Mouse (Mus musculus) embryonic facial prominence, embryonic 12.5 days (tissue): Measurements from ENCODE around the gene Alox8. TPM values are rescaled to one million over a fixed set of nuclear protein-coding genes. Genes with fewer than 3 reads are reported as not detected.
A peak's percentile ranks its signal among the peaks of the same experiment; 100 is the strongest.

Experiments used
- ATAC-seq: fragments of 200-750 bp; cut with Nextera tagmentation; 2 replicates; pipeline ENCODE4 v1.8.0; 2017; ENCODE audit not compliant: insufficient number of reproducible peaks, insufficient read depth, low FRiP score, low TSS enrichment
- H3K27ac ChIP-seq: fragments of 300-500 bp; sonication (generic); 2 replicates; pipeline ENCODE4 v1.5.1; 2016; ENCODE audit warnings: mild to moderate bottlenecking
- H3K27me3 ChIP-seq: fragments of 300-500 bp; sonication (generic); 2 replicates; pipeline ENCODE4 v1.6.1; 2016; ENCODE audit warnings: mild to moderate bottlenecking, moderate library complexity
- H3K36me3 ChIP-seq: fragments of 300-500 bp; sonication (generic); 2 replicates; pipeline ENCODE4 v1.6.1; 2016; ENCODE audit warnings: mild to moderate bottlenecking
- H3K4me1 ChIP-seq: fragments of 300-500 bp; sonication (generic); 2 replicates; pipeline ENCODE4 v1.6.1; 2016
- H3K4me2 ChIP-seq: fragments of 300-500 bp; sonication (generic); replicated peaks from 2 replicates; pipeline ENCODE4 v1.6.1; 2016; ENCODE audit warnings: mild to moderate bottlenecking, moderate library complexity
- H3K4me3 ChIP-seq: fragments of 300-500 bp; sonication (generic); 2 replicates; pipeline ENCODE4 v1.5.1; 2016; ENCODE audit warnings: mild to moderate bottlenecking
- H3K9ac ChIP-seq: fragments of 300-500 bp; sonication (generic); 2 replicates; pipeline ENCODE4 v1.6.1; 2016; ENCODE audit warnings: mild to moderate bottlenecking, moderate library complexity
- H3K9me3 ChIP-seq: fragments of 300-500 bp; sonication (generic); 2 replicates; pipeline ENCODE4 v1.6.1; 2016; ENCODE audit warnings: mild to moderate bottlenecking, moderate library complexity
- WGBS: fragments of 180-500 bp; shearing (Covaris S2); methylation state at CpG from one replicate; pipeline ENCODE4 v1.1.7; 2016; 5-methylcytosine and 5-hydroxymethylcytosine counted together
- polyA plus RNA-seq: library from polyadenylated mRNA; unstranded; fragments of >200 nt; fragmentation: Nextera tagmentation; extraction: Ambion mirVana; gene quantifications from 2 replicates; pipeline ENCODE4 v1.2.1, GENCODE M21; 2016

Gene Alox8
- polyA plus RNA-seq, 1 experiment from 2014 or later, result 0.12 TPM

- Histone ChIP-seq H3K36me3 (no peaks in the 10 kb centered on the region), H3K4me3 (no peak overlapping the region), H3K4me1 (no peaks in the 10 kb centered on the region), H3K9ac (no peak overlapping the region), H3K27ac (no peak overlapping the region), H3K27me3 (no peaks in the 10 kb centered on the region), H3K4me2 (no peak overlapping the region), H3K9me3 (no peaks in the 10 kb centered on the region)
- 73% methylated on average over 3 of the region's 3 CpGs for WGBS
- ATAC-seq, result no peak
These were observed 18.1 kb downstream of the Alox8 start for GRCm38 (mm10) chr11:69179512-69179911.

- Histone ChIP-seq H3K27me3 (no peaks in the 10 kb centered on the region), H3K4me1 (no peaks in the 10 kb centered on the region), H3K9me3 (no peaks in the 10 kb centered on the region), H3K36me3 (no peaks in the 10 kb centered on the region), H3K4me2 (no peak overlapping the region), H3K9ac (no peak overlapping the region), H3K27ac (no peak overlapping the region), H3K4me3 (no peak overlapping the region)
- no peak for ATAC-seq
- 83% methylated on average over 3 of the region's 3 CpGs for WGBS
These were observed 19.1 kb downstream of the Alox8 start for GRCm38 (mm10) chr11:69178525-69178924.

GRCm38 (mm10) chr11:69174722-69175121 lies 22.9 kb downstream of the Alox8 start:
- Histone ChIP-seq H3K9me3 (no peaks in the 10 kb centered on the region), H3K4me3 (no peak overlapping the region), H3K36me3 (no peaks in the 10 kb centered on the region), H3K9ac (no peak overlapping the region), H3K27me3 (no peaks in the 10 kb centered on the region), H3K4me2 (no peak overlapping the region), H3K4me1 (no peaks in the 10 kb centered on the region), H3K27ac (no peak overlapping the region)
- 85% methylated on average over 7 of the region's 7 CpGs for WGBS
- no peak for ATAC-seq

- Histone ChIP-seq H3K27ac (no peak overlapping the region), H3K9ac (no peak overlapping the region), H3K4me2 (no peak overlapping the region), H3K36me3 (no peaks in the 10 kb centered on the region), H3K9me3 (no peaks in the 10 kb centered on the region), H3K27me3 (0 out of 2 replicates have a peak, but pooled peaks cover 4% of the 10 kb centered on the region), H3K4me1 (no peaks in the 10 kb centered on the region), H3K4me3 (no peak overlapping the region)
- 82% methylated on average over 2 of the region's 2 CpGs for WGBS
- no peak for ATAC-seq
These were observed 25.0 kb downstream of the Alox8 start for GRCm38 (mm10) chr11:69172606-69173005.

GRCm38 (mm10) chr11:69171626-69172025 lies 26.0 kb downstream of the Alox8 start:
- no peaks in the 10 kb centered on the region for H3K4me1 ChIP-seq
- H3K9me3 ChIP-seq, result no peaks in the 10 kb centered on the region
- H3K9ac ChIP-seq, result no peak overlapping the region
- H3K27ac ChIP-seq, result no peak overlapping the region
- no peaks in the 10 kb centered on the region for H3K36me3 ChIP-seq
- ATAC-seq, result no peak
- 24% methylated on average over 7 of the region's 7 CpGs for WGBS
- H3K4me2 ChIP-seq, result no peak overlapping the region
- H3K27me3 ChIP-seq, result 0 out of 2 replicates have a peak, but pooled peaks cover 4% of the 10 kb centered on the region
- H3K4me3 ChIP-seq, result no peak overlapping the region

GRCm38 (mm10) chr11:69169313-69169712 lies 28.3 kb downstream of the Alox8 start:
- Histone ChIP-seq H3K4me3 (no peak overlapping the region), H3K27ac (no peak overlapping the region), H3K4me1 (no peaks in the 10 kb centered on the region), H3K27me3 (peaks cover 12% of the 10 kb centered on the region), H3K36me3 (no peaks in the 10 kb centered on the region), H3K4me2 (no peak overlapping the region), H3K9ac (no peak overlapping the region), H3K9me3 (no peaks in the 10 kb centered on the region)
- no peak for ATAC-seq
- 91% methylated on average over 12 of the region's 12 CpGs for WGBS

GRCm38 (mm10) chr11:69156800-69157199 lies 40.8 kb downstream of the Alox8 start, which contains the start of gene Alox12b:
TSS of gene Alox12b (plus strand) at chr11:69156989.
- H3K4me2 ChIP-seq, result peak within 1 kb of the TSS; percentile 40
- H3K36me3 ChIP-seq, result no peaks in the 10 kb centered on the region
- H3K4me3 ChIP-seq, result peak within 1 kb of the TSS; percentile 19
- no peak within 1 kb of the TSS for H3K27ac ChIP-seq
- peaks cover 8% of the 10 kb centered on the region; the same call in 1 of the 2 replicates for H3K4me1 ChIP-seq
- H3K9me3 ChIP-seq, result no peaks in the 10 kb centered on the region
- H3K27me3 ChIP-seq, result peaks cover 29% of the 10 kb centered on the region
- 3% methylated on average over 18 of the region's 18 CpGs for WGBS
- no peak for ATAC-seq
- H3K9ac ChIP-seq, result no peak within 1 kb of the TSS

GRCm38 (mm10) chr11:69155351-69155750 lies 42.3 kb downstream of the Alox8 start:
- Histone ChIP-seq H3K36me3 (no peaks in the 10 kb centered on the region), H3K4me1 (peaks cover 8% of the 10 kb centered on the region; the same call in 1 of the 2 replicates), H3K9me3 (no peaks in the 10 kb centered on the region), H3K4me2 (no peak overlapping the region), H3K9ac (no peak overlapping the region), H3K27ac (no peak overlapping the region), H3K4me3 (no peak overlapping the region), H3K27me3 (peaks cover 29% of the 10 kb centered on the region)
- no peak for ATAC-seq
- WGBS, result 57% methylated on average over 1 of the region's 1 CpGs

GRCm38 (mm10) chr11:69153831-69154230 lies 43.8 kb downstream of the Alox8 start:
- ATAC-seq, result no peak
- Histone ChIP-seq H3K4me2 (no peak overlapping the region), H3K4me1 (peaks cover 11% of the 10 kb centered on the region; the same call in 1 of the 2 replicates), H3K9ac (no peak overlapping the region), H3K27ac (no peak overlapping the region), H3K27me3 (peaks cover 29% of the 10 kb centered on the region), H3K9me3 (no peaks in the 10 kb centered on the region), H3K36me3 (no peaks in the 10 kb centered on the region), H3K4me3 (no peak overlapping the region)
- 86% methylated on average over 8 of the region's 8 CpGs for WGBS

GRCm38 (mm10) chr11:69151004-69151403 lies 46.6 kb downstream of the Alox8 start:
- Histone ChIP-seq H3K27me3 (peaks cover 4% of the 10 kb centered on the region; the same call in 1 of the 2 replicates), H3K4me2 (peak overlapping the region; percentile 40), H3K9me3 (no peaks in the 10 kb centered on the region), H3K4me1 (0 out of 2 replicates have a peak, but pooled peaks cover 3% of the 10 kb centered on the region), H3K36me3 (no peaks in the 10 kb centered on the region), H3K9ac (0 out of 2 replicates have a peak overlapping the region, but pooled peaks have one; percentile 3), H3K27ac (no peak overlapping the region), H3K4me3 (peak overlapping the region; percentile 9)
- no peak for ATAC-seq
- WGBS, result 44% methylated on average over 6 of the region's 6 CpGs

- Histone ChIP-seq H3K4me3 (peak overlapping the region; percentile 9), H3K9ac (0 out of 2 replicates have a peak overlapping the region, but pooled peaks have one; percentile 3), H3K4me2 (peak overlapping the region; percentile 40), H3K27ac (no peak overlapping the region), H3K36me3 (no peaks in the 10 kb centered on the region), H3K4me1 (0 out of 2 replicates have a peak, but pooled peaks cover 3% of the 10 kb centered on the region), H3K27me3 (peaks cover 4% of the 10 kb centered on the region; the same call in 1 of the 2 replicates), H3K9me3 (no peaks in the 10 kb centered on the region)
- WGBS, result 5% methylated on average over 7 of the region's 7 CpGs
- no peak for ATAC-seq
These were observed 47.2 kb downstream of the Alox8 start for GRCm38 (mm10) chr11:69150444-69150843.

GRCm38 (mm10) chr11:69149728-69150127 lies 47.9 kb downstream of the Alox8 start:
- H3K4me1 ChIP-seq, result 0 out of 2 replicates have a peak, but pooled peaks cover 3% of the 10 kb centered on the region
- H3K27me3 ChIP-seq, result no peaks in the 10 kb centered on the region
- H3K36me3 ChIP-seq, result no peaks in the 10 kb centered on the region
- H3K27ac ChIP-seq, result no peak overlapping the region
- no peak for ATAC-seq
- WGBS, result 87% methylated on average over 6 of the region's 6 CpGs
- H3K9ac ChIP-seq, result no peak overlapping the region
- no peaks in the 10 kb centered on the region for H3K9me3 ChIP-seq
- H3K4me3 ChIP-seq, result no peak overlapping the region
- H3K4me2 ChIP-seq, result no peak overlapping the region
